Mouse (Mus musculus) megakaryocyte-erythroid progenitor cell, adult 5 weeks (primary cell): ENCODE data around the gene Slc4a2. TPM values are rescaled to one million over a fixed set of nuclear protein-coding genes. Genes with fewer than 3 reads are reported as not detected.

ENCODE experiments used
- polyA plus RNA-seq: library from polyadenylated mRNA; stranded (reverse); fragments of >175 nt; gene quantifications from 2 replicates; pipeline ENCODE4 v1.2.3, GENCODE M21; 2012

Gene Slc4a2
- 43.0 and 45.9 TPM in 2 replicates for polyA plus RNA-seq

DNA sequence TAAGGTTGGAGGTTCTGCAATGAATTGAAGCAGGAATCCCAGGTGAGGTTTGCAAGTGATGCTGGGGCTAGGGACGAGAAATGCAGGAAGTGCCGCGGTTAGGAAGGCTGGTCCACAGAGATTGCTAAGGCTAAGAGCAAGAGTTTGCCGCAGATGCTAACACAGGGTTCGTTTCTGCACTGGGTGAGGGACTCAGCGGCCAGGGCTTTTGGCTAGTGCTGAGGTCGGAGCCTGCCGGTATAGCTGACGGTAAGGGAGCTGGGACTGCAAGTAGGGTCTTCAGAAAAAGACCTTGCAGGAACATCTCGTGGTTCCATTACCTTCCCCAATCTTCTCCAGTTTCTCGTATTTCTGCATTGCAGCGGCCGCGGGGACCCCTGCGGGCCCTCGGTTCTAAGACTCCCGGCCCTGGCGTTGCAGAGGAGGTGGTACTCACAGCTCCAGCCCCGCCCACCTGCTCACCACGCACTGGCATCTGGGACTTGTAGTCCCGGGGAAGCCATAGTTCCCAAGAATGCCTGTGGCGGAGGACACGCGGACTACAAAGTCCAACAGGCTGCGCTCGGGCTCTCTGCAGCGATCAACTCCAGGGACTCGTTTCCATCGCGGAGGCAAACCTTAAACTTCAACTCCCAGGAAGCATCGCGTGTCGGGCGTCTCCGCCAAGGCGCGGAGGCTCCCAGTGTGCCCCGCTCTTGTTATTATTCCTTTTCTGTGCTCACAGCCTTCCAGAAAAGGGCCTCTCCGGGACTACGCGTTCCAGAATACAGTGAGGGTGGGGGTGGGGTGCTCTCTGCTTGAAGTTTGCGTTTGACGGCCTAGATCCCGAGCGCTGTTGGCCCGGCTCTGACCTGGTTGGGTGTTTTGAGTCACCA lies at the start of gene Slc4a2, which contains the start of gene Cdk5:
Slc4a2 (plus strand) TSS at position 709 of the 875 bp plus-strand sequence.
Cdk5 (minus strand) TSS at position 402 of the 875 bp plus-strand sequence.

DNA sequence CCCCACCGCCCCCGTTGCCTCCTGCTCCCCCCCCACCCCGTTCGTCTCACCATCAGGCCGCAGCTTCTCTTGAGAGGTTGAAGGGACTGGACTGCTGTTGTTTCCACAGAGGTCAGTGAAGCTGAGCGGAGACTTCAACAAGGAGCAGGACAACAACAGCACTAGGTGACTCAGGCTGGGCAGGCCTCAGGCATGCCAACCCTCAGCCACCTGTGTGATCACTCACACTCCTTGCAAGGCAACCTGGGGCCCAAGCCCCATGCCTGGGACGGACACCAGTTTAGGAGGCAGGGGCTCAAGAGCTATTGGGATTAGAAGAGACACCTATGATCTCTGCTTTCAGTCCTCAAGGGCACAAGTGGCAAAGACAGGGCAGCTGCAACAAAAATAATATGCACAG lies 31.8 kb upstream of the Slc4a2 start, which contains the start of gene Atg9b:
Atg9b (minus strand) TSS at position 280 of the 400 bp plus-strand sequence.

GRCm38 (mm10) chr5:24393392-24393997 lies 30.1 kb upstream of the Slc4a2 start, which contains the start of gene Abcb8:
Gene Abcb8 (plus strand): TSS chr5:24393663.

GRCm38 (mm10) chr5:24413042-24413693 lies 10.5 kb upstream of the Slc4a2 start, which contains the start of gene Asic3:
Gene Asic3 (plus strand): TSS chr5:24413392.

DNA sequence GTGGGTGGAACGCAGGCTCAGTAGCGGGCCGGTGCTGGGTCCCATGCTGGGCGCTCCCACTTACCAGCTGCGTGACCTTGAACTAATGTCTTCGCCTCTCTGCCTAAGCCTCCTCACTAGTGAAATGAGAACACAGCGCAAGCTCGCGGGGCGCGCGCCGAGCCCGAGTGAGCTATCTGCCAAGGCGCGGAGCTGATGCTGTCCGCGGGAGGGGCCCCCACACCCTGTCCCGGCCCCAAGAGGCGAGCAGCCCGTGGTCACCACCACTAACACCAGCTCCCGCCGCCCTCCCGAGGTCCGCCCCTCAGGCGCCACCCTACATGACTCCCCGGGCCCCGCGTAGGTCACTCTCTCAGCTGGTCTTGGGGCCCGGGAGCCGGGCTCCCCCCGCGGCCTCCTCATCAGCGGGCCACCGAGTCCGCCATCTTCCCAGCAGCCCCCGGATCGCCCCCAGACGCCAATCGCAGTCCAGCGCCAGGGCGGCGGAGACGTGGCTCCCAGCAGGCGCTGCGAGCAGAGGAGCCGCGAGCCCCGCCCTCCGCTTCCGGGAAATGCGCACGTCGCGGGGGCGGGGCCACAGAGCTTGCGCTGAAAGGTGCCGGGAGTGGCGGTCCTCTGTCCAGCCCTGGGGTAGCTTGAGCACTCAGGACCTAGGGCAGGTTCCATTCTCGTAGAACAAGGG lies 21.2 kb downstream of the Slc4a2 start, which contains the start of gene Fastk:
Fastk (minus strand) TSS at position 542 of the 682 bp plus-strand sequence.

GRCm38 (mm10) chr5:24447624-24448298 lies 24.1 kb downstream of the Slc4a2 start, which contains the start of gene Tmub1:
Gene Tmub1 (minus strand): TSS chr5:24447854.

DNA sequence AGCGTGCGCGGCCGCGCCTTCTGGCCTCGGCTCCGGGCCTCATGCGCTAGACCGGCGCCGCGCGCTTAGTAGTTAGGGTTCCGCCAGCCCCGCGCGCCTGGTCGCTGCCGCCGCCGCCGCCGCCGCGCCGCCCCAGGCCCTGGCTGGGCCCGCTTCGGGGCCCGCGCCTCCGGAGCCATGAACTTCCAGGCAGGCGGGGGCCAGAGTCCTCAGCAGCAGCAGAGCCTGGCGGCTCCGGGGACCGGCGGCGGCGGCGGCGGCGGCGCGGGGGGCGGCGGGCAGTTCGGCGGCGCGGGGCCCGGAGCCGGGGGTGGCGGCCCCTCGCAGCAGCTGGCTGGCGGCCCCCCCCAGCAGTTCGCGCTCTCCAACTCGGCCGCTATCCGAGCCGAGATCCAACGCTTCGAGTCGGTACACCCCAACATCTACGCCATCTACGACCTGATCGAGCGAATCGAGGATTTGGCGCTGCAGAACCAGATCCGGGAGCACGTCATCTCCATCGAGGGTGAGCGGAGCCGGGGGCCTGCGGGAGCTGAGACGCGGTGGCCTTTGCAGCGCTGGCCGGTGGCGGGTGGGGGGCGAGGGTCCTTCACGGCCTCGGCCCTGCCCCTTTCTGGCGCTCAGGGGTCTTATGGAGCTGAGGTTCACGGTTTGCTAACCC lies 28.5 kb downstream of the Slc4a2 start, which contains the start of gene Agap3:
Agap3 (plus strand) TSS at position 148 of the 661 bp plus-strand sequence.

Other genes starting within 250 kb of the Slc4a2 start
- 1.2 and 3.4 TPM in 2 replicates for gene Kcnh2, start 72.2 kb upstream of the Slc4a2 start, polyA plus RNA-seq
- 0.01 and 0.04 TPM in 2 replicates for gene Nos3, start 59.0 kb upstream of the Slc4a2 start, polyA plus RNA-seq
- gene Atg9b, start 31.7 kb upstream of the Slc4a2 start, polyA plus RNA-seq = 9.1 and 12.0 TPM in 2 replicates
- gene Abcb8, start 30.2 kb upstream of the Slc4a2 start, polyA plus RNA-seq = 39.0 and 46.9 TPM in 2 replicates
- 0.59 and 0.61 TPM in 2 replicates for gene Asic3, start 10.4 kb upstream of the Slc4a2 start, polyA plus RNA-seq
- gene Cdk5, start 307 bp upstream of the Slc4a2 start, polyA plus RNA-seq = 14.9 and 15.2 TPM in 2 replicates
- gene Fastk, start 21.4 kb downstream of the Slc4a2 start, polyA plus RNA-seq = 187 and 193 TPM in 2 replicates
- gene Tmub1, start 24.0 kb downstream of the Slc4a2 start, polyA plus RNA-seq = 37.1 and 49.8 TPM in 2 replicates
- 162 and 186 TPM in 2 replicates for gene Agap3, start 28.3 kb downstream of the Slc4a2 start, polyA plus RNA-seq
- gene Gbx1, start 103.4 kb downstream of the Slc4a2 start, polyA plus RNA-seq = 0.02 and 0.04 TPM in 2 replicates
- gene Asb10, start 117.1 kb downstream of the Slc4a2 start, polyA plus RNA-seq = 0.08 and 0.11 TPM in 2 replicates
- not detected in 2 replicates for gene 4931409K22Rik, start 133.0 kb downstream of the Slc4a2 start, polyA plus RNA-seq
- gene Abcf2, start 153.6 kb downstream of the Slc4a2 start, polyA plus RNA-seq = 57.9 and 63.6 TPM in 2 replicates
- gene Chpf2, start 162.9 kb downstream of the Slc4a2 start, polyA plus RNA-seq = 40.3 and 46.2 TPM in 2 replicates
- 0.12 and 0.13 TPM in 2 replicates for gene Smarcd3, start 200.6 kb downstream of the Slc4a2 start, polyA plus RNA-seq